Mouse (Mus musculus) natural killer cell, adult 2 months (primary cell): ENCODE measurements around the gene Mybpc2.

ENCODE experiments used
- DNase-seq, 2 experiments: peaks; one replicate each; pipeline ENCODE4 v3.0.0; 2022; ENCODE audit warnings: low spot score in 2 of 2

Gene Mybpc2

DNA sequence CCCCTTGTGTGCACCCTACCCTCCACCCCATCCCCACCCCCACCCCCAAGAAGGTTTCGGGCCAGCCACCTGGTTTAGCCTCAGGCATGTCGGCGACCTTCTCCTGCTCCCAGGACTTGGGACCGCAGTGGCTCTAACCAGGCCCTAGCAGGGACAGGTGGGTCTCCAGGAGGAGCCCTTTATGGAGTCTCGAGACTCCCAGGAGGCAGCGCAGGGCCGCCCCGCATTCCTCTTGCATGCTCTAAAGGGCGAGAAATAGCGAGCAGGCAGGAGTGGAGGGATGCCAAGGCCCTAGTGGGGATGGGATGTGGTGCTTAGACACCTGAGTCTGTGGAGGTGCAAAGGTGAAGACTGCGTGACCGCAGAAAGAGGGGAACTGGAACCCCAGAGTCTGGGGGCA is at the start of gene Mybpc2:
TSS of gene Mybpc2 (minus strand) at position 155 of the 400 bp plus-strand sequence.
- no peak for DNase-seq

- DNase-seq = no peak
Observed at GRCm38 (mm10) chr7:44572956-44573484, 48.6 kb upstream of the Mybpc2 start.

DNA sequence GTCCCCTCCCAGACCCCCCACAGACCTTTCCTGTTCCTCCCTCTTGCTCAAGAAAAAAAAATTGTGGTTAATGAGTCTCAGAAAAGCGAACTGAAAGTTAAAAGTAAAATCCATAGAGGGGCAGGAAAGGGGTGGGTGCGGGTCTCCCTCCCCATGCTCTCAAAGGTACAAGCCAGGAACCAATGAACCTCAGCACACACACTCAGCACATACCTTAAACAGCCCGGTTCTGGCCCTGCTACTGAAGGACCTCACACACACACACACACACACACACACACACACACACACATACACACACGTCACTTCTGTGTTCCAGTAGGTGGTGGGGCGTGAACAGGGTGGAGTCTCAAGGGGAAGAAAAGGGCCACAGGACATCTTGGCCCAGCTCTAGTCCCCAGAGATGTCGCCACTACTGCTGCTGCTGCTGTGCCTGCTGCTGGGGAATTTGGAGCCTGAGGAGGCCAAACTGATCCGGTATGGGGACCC is 47.8 kb upstream of the Mybpc2 start, which contains the start of gene Napsa:
TSS of gene Napsa (plus strand) at position 168 of the 489 bp plus-strand sequence.
- DNase-seq = peak; percentile 74 to 85

- no peak for DNase-seq
Observed at GRCm38 (mm10) chr7:44571811-44572210, 47.4 kb upstream of the Mybpc2 start.

- no peak for DNase-seq
Observed at GRCm38 (mm10) chr7:44570989-44571388, 46.5 kb upstream of the Mybpc2 start.

GRCm38 (mm10) chr7:44568803-44569202 is 44.3 kb upstream of the Mybpc2 start:
- DNase-seq = peak in 1 of 2 experiments; percentile 62

DNA sequence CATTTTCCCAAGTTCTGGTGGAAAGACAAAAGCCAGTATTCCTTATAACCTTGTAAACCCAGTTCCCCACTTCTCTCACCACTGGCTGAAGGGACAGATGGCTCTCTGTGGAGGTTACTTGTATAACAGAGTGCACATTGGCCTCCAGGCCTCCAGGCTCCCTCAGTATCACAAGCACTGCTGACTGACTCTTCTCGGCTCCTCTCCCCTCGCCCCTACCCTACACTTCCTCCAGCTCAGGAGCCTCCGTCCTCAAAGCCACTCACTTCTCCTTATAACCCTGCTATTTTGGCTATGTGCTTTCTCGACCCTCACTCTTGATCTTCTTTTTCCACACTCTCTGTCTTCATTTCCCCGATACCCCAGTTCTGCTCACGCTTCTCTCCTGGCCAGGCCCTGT is 41.0 kb upstream of the Mybpc2 start:
- DNase-seq = no peak

GRCm38 (mm10) chr7:44564486-44564885 is 40.0 kb upstream of the Mybpc2 start:
- DNase-seq = no peak

DNA sequence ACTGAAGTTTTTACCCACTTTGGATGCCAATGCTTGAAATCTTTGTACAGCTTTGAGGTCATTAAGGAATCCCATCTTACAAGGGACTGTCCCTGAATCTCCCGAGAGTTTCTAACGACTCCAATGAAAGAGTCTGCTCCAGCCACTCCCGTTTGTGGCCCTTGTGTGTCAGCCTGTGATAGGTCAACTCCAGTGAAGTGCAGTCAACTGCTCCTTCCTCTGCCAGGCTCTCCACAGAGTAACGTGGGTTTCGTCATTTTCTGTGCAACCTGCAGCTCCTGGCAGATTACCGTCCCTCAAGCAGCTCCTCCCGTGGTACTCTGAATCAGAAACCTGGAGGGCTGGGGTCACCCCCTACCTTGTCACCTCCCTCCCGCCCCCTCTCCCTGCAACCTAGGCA is 38.8 kb upstream of the Mybpc2 start:
- DNase-seq = no peak

DNA sequence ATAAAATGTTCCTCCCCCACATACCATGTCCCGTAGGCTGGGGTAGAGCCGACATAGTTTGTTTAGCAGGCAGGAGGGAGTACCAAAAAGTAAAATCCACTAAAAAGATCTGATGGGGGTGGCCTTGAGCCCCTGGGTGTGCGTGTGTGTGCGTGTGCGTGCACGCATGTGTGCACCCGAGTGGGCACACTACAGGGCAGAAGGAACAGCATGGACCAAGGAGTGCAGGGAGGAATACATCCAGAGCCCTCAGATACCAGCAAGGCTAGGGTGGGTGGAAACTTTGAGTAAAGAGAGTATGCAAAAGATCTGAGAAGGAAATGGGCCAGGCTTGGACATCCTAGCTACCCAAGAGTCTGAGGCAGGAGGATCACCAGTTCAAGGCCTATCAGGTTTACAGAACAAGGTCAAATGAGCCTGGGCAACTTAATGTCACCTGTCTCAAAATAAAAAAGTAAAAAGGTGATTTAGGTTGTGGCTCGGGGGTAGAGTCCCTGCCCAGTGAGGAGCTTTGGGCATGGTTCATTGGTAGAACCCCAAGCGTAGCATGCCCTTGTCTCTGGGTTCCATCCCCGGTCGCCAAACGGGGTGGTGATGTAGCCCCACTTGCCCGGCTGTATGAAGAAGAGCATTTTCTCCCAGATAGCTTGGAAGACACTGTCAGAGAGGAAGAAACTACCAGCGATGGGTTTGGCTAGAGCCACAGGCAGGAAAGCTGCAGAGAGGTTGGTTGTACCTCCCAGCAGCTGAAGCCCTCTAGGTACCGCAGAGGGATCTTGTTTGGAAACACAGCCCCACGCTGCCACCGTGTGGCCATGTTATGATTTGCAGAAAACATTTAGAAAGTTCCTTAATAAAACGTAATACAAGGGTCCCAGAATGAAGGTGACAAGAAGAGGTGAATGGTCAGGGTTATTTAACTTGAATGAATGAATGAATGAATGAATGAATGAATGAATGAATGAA is 36.3 kb upstream of the Mybpc2 start:
- DNase-seq = peak; percentile 65 to 82

GRCm38 (mm10) chr7:44557629-44558028 is 33.2 kb upstream of the Mybpc2 start:
- DNase-seq = no peak

GRCm38 (mm10) chr7:44553826-44554225 is 29.4 kb upstream of the Mybpc2 start, which contains the start of gene Nr1h2:
Nr1h2 (minus strand) TSS chr7:44553951.
- DNase-seq = peak; percentile 97 to 98

- DNase-seq = peak; percentile 81 to 87
Observed at GRCm38 (mm10) chr7:44553196-44553764, 28.8 kb upstream of the Mybpc2 start.

DNA sequence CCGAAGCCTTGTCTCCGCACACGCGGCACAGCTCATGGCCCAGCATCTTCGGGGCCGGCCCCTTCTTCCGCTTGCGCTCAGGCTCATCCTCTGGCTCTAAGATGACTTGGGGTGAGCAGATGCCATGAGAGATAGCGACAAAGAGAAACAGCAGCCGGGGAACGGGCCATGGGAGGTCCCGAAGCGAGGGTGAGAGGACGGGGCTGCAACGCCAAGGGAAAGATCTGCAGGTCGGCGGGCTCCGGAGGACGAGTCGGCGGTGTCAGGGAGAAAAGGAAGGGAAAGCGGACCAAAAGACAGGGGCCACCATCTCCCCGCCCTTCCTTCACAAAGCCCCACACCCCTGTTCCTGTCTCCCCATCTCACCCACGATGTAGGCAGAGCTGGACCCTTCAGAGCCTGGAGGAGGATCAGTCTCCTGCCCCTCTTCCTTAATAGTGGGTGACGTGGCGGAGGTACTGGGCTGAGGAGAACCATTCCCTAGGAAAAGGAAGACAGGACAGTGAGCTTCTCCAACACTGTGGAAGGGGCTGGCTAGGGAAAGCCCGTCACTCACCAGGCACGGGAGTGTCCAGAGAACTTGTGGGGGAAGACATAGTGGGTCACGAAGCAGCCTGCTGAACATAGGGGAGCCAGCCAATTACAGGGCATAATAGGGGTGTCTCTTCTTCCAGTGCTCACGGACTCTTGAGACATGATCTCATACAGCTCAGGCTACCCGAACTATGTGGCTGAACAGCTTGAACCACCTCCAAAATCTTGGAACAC is 27.9 kb upstream of the Mybpc2 start:
- no peak for DNase-seq

DNA sequence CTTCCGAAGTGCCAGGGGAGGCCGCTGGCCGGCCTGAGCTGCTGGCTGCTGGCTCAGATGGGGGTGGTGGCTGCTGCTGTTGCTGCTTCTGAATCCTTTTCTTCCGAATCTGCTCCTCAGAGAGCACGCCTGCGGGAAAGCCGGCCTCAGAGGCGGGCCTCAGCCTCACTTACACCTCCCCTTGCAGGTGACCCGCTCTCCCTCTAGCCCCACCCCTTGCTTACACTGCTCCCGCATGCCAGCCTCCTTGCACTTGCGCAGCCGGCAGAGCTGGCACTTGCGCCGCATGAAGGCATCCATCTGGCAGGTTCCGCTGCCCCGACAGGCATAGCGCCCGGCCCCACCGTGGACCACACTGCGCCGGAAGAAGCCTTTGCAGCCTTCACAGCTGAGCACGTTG is 27.3 kb upstream of the Mybpc2 start:
- DNase-seq = no peak

DNA sequence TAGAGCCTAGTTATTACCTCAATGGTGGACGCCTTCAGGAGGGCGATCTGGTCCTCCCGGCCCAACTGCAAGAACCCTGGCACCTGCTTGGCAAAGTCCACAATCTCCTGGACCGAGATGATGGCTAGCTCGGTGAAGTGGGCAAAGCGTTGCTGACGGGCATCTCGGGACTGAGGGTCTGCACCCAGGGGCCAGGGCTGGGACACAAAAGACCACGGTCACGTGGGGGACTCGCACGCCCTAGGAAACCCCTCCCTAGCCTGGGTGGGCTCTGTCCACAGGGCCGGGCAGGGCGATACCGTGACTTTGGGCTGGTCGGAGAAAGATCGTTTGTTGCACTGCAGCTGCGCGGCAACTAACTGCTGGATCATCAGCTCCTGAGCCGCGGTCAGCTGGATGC is 26.8 kb upstream of the Mybpc2 start:
- DNase-seq = no peak

DNA sequence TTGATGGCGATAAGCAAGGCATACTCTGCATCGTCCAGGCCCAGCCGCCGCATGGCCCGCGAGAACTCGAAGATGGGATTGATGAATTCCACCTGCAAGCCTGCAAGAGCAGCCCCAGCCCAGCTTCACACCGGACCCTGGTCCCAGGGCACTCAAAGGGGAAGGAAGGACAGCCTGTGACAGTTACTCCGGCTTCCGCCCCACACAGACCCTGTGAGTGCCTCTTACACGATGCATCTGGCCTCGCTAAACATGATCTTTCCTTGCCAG is 25.9 kb upstream of the Mybpc2 start:
- DNase-seq = no peak

- DNase-seq = peak in 1 of 2 experiments; percentile 1
Observed at GRCm38 (mm10) chr7:44549621-44550408, 25.4 kb upstream of the Mybpc2 start.

- peak; percentile 100 for DNase-seq
Observed at GRCm38 (mm10) chr7:44548497-44549087, 24.1 kb upstream of the Mybpc2 start, which contains the start of gene Pold1. Pold1 (minus strand) TSS chr7:44548849.

DNA sequence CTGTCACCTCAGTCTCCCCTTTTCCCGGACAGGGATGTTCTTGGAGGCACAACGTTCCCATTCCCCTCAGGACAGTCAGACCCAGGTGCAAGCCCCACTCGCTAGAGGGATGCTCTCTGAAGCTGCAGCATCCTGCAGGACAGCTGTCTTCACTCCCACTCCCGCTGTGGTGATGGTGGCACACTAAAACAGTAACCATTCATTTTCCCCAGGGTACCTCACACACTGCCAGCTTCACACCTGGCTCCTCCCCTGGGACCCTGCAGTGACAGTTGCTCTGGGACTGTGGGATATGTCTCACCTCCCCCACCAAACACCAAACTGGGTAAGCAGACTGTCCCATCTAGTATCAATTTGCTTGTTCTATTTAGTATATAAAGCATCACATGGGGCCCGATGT is 23.3 kb upstream of the Mybpc2 start:
- no peak for DNase-seq

- DNase-seq = no peak
Observed at GRCm38 (mm10) chr7:44547041-44547440, 22.6 kb upstream of the Mybpc2 start.
